Mouse (Mus musculus) lung, embryonic 14.5 days (tissue): ENCODE data around the gene Banf1. TPM values are rescaled to one million over a fixed set of nuclear protein-coding genes. Genes with fewer than 3 reads are reported as not detected.

ENCODE experiments used
- ATAC-seq: fragments of 200-750 bp; cut with Nextera tagmentation; 2 replicates; pipeline ENCODE4 v1.8.0; 2017; ENCODE audit warnings: mild to moderate bottlenecking, moderate TSS enrichment, moderate library complexity; ENCODE audit not compliant: insufficient read depth
- DNase-seq: peaks from one replicate; pipeline ENCODE4 v3.0.0-alpha.2; 2015
- H3K27ac ChIP-seq: fragments of 300-500 bp; sonication (generic); 2 replicates; pipeline ENCODE4 v1.5.1; 2014; ENCODE audit warnings: low read depth, mild to moderate bottlenecking, moderate library complexity
- H3K27me3 ChIP-seq: fragments of 300-500 bp; sonication (generic); 2 replicates; pipeline ENCODE4 v1.6.1; 2014; ENCODE audit warnings: low read length, control low read depth; ENCODE audit not compliant: insufficient read depth
- H3K36me3 ChIP-seq: fragments of 300-500 bp; sonication (generic); 2 replicates; pipeline ENCODE4 v1.6.1; 2014; ENCODE audit warnings: control low read depth; ENCODE audit not compliant: insufficient read depth
- H3K4me1 ChIP-seq: fragments of 300-500 bp; sonication (generic); 2 replicates; pipeline ENCODE4 v1.6.1; 2014; ENCODE audit warnings: antibody characterized with exemption, control low read depth; ENCODE audit not compliant: insufficient read depth
- H3K4me2 ChIP-seq: fragments of 300-500 bp; sonication (generic); 2 replicates; pipeline ENCODE4 v1.6.1; 2014; ENCODE audit warnings: mild to moderate bottlenecking
- H3K4me3 ChIP-seq: fragments of 300-500 bp; sonication (generic); 2 replicates; pipeline ENCODE4 v1.5.1; 2014; ENCODE audit warnings: low read depth, low read length
- H3K9ac ChIP-seq: fragments of 300-500 bp; sonication (generic); 2 replicates; pipeline ENCODE4 v1.6.1; 2014
- H3K9me3 ChIP-seq: fragments of 300-500 bp; sonication (generic); 2 replicates; pipeline ENCODE4 v1.6.1; 2016; ENCODE audit warnings: low read depth, low read length, control low read depth
- CTCF ChIP-seq: IDR thresholded peaks from 2 replicates; pipeline ENCODE4 v1.5.1; 2016; ENCODE audit warnings: antibody characterized with exemption, low read depth
- WGBS: fragments of 180-500 bp; shearing (Covaris S2); extraction: QIAGEN DNeasy Blood & Tissue Kit; methylation state at CpG from one replicate; pipeline ENCODE4 v1.1.7; 2014; 5-methylcytosine and 5-hydroxymethylcytosine counted together
- polyA plus RNA-seq: library from polyadenylated mRNA; unstranded; fragments of >200 nt; fragmentation: Nextera tagmentation; extraction: Ambion mirVana; gene quantifications from 2 replicates; pipeline ENCODE4 v1.2.1, GENCODE M21; 2014

The Banf1 gene
- polyA plus RNA-seq, 1 experiment from 2014 or later, result 542 TPM

GRCm38 (mm10) chr19:5377446-5377845 lies 10.5 kb upstream of the Banf1 start:
- Histone ChIP-seq H3K27ac (no peak overlapping the region), H3K36me3 (peaks cover 73% of the 10 kb centered on the region), H3K27me3 (no peaks in the 10 kb centered on the region), H3K4me1 (no peaks in the 10 kb centered on the region), H3K4me3 (no peak overlapping the region), H3K4me2 (no peak overlapping the region), H3K9ac (no peak overlapping the region; the same call in 1 of the 2 replicates), H3K9me3 (no peaks in the 10 kb centered on the region)
- TF ChIP-seq CTCF, result no peak
- DNase-seq, result no peak
- WGBS, result 85% methylated on average over 1 of the region's 1 CpGs
- ATAC-seq, result no peak

GRCm38 (mm10) chr19:5374748-5375147 lies 7.8 kb upstream of the Banf1 start:
- WGBS, result 67% methylated on average over 4 of the region's 4 CpGs
- Histone ChIP-seq H3K27me3 (no peaks in the 10 kb centered on the region), H3K9ac (no peak overlapping the region), H3K9me3 (no peaks in the 10 kb centered on the region), H3K4me2 (no peak overlapping the region), H3K27ac (no peak overlapping the region), H3K4me1 (no peaks in the 10 kb centered on the region), H3K4me3 (no peak overlapping the region), H3K36me3 (peaks cover 71% of the 10 kb centered on the region)
- ATAC-seq (no peak), DNase-seq (no peak)
- TF ChIP-seq CTCF, result no peak

- no peak overlapping the region for H3K27ac ChIP-seq
- 82% methylated on average over 4 of the region's 4 CpGs for WGBS
- no peak for TF ChIP-seq CTCF
- H3K36me3 ChIP-seq, result peaks cover 71% of the 10 kb centered on the region
- DNase-seq (no peak), ATAC-seq (no peak)
- no peak overlapping the region for H3K4me3 ChIP-seq
- H3K4me2 ChIP-seq, result no peak overlapping the region
- no peaks in the 10 kb centered on the region for H3K9me3 ChIP-seq
- H3K9ac ChIP-seq, result no peak overlapping the region
- no peaks in the 10 kb centered on the region for H3K4me1 ChIP-seq
- H3K27me3 ChIP-seq, result no peaks in the 10 kb centered on the region
Observed at GRCm38 (mm10) chr19:5374177-5374576, 7.2 kb upstream of the Banf1 start.

GRCm38 (mm10) chr19:5372724-5373123 lies 5.8 kb upstream of the Banf1 start:
- peaks cover 70% of the 10 kb centered on the region for H3K36me3 ChIP-seq
- 92% methylated on average over 7 of the region's 7 CpGs for WGBS

GRCm38 (mm10) chr19:5370932-5371331 lies 4.0 kb upstream of the Banf1 start:
- TF ChIP-seq CTCF, result peak; percentile 35
- 83% methylated on average over 3 of the region's 3 CpGs for WGBS
- Histone ChIP-seq H3K27ac (no peak overlapping the region), H3K36me3 (peaks cover 58% of the 10 kb centered on the region), H3K9ac (no peak overlapping the region), H3K4me2 (no peak overlapping the region), H3K4me1 (peaks cover 7% of the 10 kb centered on the region; the same call in 1 of the 2 replicates), H3K4me3 (no peak overlapping the region), H3K9me3 (no peaks in the 10 kb centered on the region), H3K27me3 (no peaks in the 10 kb centered on the region)
- ATAC-seq, result no peak
- peak; percentile 6 for DNase-seq

More at GRCm38 (mm10) chr19:5372724-5373123, 5.8 kb upstream of the Banf1 start:
- Histone ChIP-seq H3K9ac (no peak overlapping the region), H3K27ac (no peak overlapping the region), H3K4me1 (peaks cover 6% of the 10 kb centered on the region; the same call in 1 of the 2 replicates), H3K4me2 (no peak overlapping the region), H3K9me3 (no peaks in the 10 kb centered on the region), H3K4me3 (no peak overlapping the region), H3K27me3 (no peaks in the 10 kb centered on the region)
- TF ChIP-seq CTCF, result no peak
- DNase-seq (no peak), ATAC-seq (no peak)

- DNase-seq (peak; percentile 36), ATAC-seq (no peak)
- Histone ChIP-seq H3K36me3 (peaks cover 63% of the 10 kb centered on the region), H3K9me3 (no peaks in the 10 kb centered on the region), H3K9ac (peak overlapping the region; percentile 83), H3K4me2 (peak overlapping the region; percentile 96), H3K27me3 (no peaks in the 10 kb centered on the region), H3K4me1 (peaks cover 11% of the 10 kb centered on the region), H3K27ac (0 out of 2 replicates have a peak overlapping the region, but pooled peaks have one; percentile 93), H3K4me3 (peak overlapping the region; percentile 97)
- WGBS, result 9% methylated on average over 11 of the region's 11 CpGs
- TF ChIP-seq CTCF, result no peak
Observed at GRCm38 (mm10) chr19:5367455-5367854, 487 bp upstream of the Banf1 start.

- Histone ChIP-seq H3K4me2 (peak within 1 kb of the TSS; percentile 96), H3K36me3 (peaks cover 52% of the 10 kb centered on the region), H3K9me3 (no peaks in the 10 kb centered on the region), H3K4me3 (peak within 1 kb of the TSS; percentile 97), H3K27ac (peak within 1 kb of the TSS; percentile 93), H3K4me1 (peaks cover 11% of the 10 kb centered on the region), H3K9ac (peak within 1 kb of the TSS; percentile 83), H3K27me3 (no peaks in the 10 kb centered on the region)
- TF ChIP-seq CTCF, result peak; percentile 13; the same call in 1 of the 2 replicates
- peak; percentile 99 for DNase-seq
- under 1% methylated on average over 82 of the region's 92 CpGs for WGBS
- ATAC-seq, result peak; percentile 97
Observed at GRCm38 (mm10) chr19:5366175-5367052, 554 bp downstream of the Banf1 start, which contains the start of gene Eif1ad. Eif1ad (plus strand) TSS chr19:5366741.
